Mouse (Mus musculus): Measurements from ENCODE around the gene Tjp1. TPM values are rescaled to one million over a fixed set of nuclear protein-coding genes. Genes with fewer than 3 reads are reported as not detected.
A peak's percentile ranks its signal among the peaks of the same experiment; 100 is the strongest.

The Tjp1 gene
- polyA plus RNA-seq, 1 experiment from 2014 or later, result 26.8 TPM

GRCm38 (mm10) chr7:65422456-65422855, 105.1 kb downstream of the Tjp1 start:
- Histone ChIP-seq H3K27ac (replicated peaks) (no peak overlapping the region), H3K9ac (no peak overlapping the region), H3K4me2 (no peak overlapping the region), H3K27me3 (no peaks in the 10 kb centered on the region), H3K4me1 (replicated peaks) (peaks cover 11% of the 10 kb centered on the region), H3K9me3 (no peaks in the 10 kb centered on the region), H3K4me3 (no peak overlapping the region), H3K36me3 (no peaks in the 10 kb centered on the region)
- ATAC-seq (ENCODE audit: low FRiP score, low read depth), result no peak
- WGBS, result 89% methylated on average over 1 of the region's 1 CpGs

- Histone ChIP-seq H3K9ac (no peak overlapping the region), H3K4me3 (peak overlapping the region; percentile 14), H3K4me1 (replicated peaks) (peaks cover 21% of the 10 kb centered on the region), H3K27me3 (no peaks in the 10 kb centered on the region), H3K9me3 (no peaks in the 10 kb centered on the region), H3K27ac (replicated peaks) (no peak overlapping the region), H3K36me3 (no peaks in the 10 kb centered on the region), H3K4me2 (peak overlapping the region; percentile 46)
- ATAC-seq (ENCODE audit: low FRiP score, low read depth), result peak; percentile 83
- 4% methylated on average over 10 of the region's 10 CpGs for WGBS
Measured at GRCm38 (mm10) chr7:65421451-65421850, 106.1 kb downstream of the Tjp1 start.

- 95% methylated on average over 1 of the region's 1 CpGs for WGBS
- Histone ChIP-seq H3K9ac (no peak overlapping the region), H3K4me3 (no peak overlapping the region), H3K27me3 (no peaks in the 10 kb centered on the region), H3K4me1 (replicated peaks) (peaks cover 24% of the 10 kb centered on the region), H3K27ac (replicated peaks) (no peak overlapping the region), H3K9me3 (no peaks in the 10 kb centered on the region), H3K36me3 (no peaks in the 10 kb centered on the region), H3K4me2 (no peak overlapping the region)
- ATAC-seq (ENCODE audit: low FRiP score, low read depth), result no peak
Measured at GRCm38 (mm10) chr7:65419926-65420325, 107.7 kb downstream of the Tjp1 start.

- Histone ChIP-seq H3K9ac (no peak overlapping the region), H3K27me3 (no peaks in the 10 kb centered on the region), H3K36me3 (no peaks in the 10 kb centered on the region), H3K9me3 (no peaks in the 10 kb centered on the region), H3K4me2 (no peak overlapping the region), H3K27ac (replicated peaks) (no peak overlapping the region), H3K4me3 (no peak overlapping the region), H3K4me1 (replicated peaks) (peaks cover 24% of the 10 kb centered on the region)
- WGBS, result 74% methylated on average over 3 of the region's 3 CpGs
- ATAC-seq (ENCODE audit: low FRiP score, low read depth), result no peak
Measured at GRCm38 (mm10) chr7:65419012-65419411, 108.6 kb downstream of the Tjp1 start.

GRCm38 (mm10) chr7:65418366-65418911, 109.1 kb downstream of the Tjp1 start:
- H3K9me3 ChIP-seq, result no peaks in the 10 kb centered on the region
- no peak overlapping the region for H3K4me2 ChIP-seq
- H3K36me3 ChIP-seq, result no peaks in the 10 kb centered on the region
- H3K27me3 ChIP-seq, result no peaks in the 10 kb centered on the region
- peaks cover 24% of the 10 kb centered on the region for H3K4me1 ChIP-seq (replicated peaks)
- peak overlapping the region; percentile 67; the same call in 1 of the 2 replicates for H3K27ac ChIP-seq (replicated peaks)
- no peak overlapping the region for H3K4me3 ChIP-seq
- ATAC-seq (ENCODE audit: low FRiP score, low read depth), result no peak
- 81% methylated on average over 10 of the region's 10 CpGs for WGBS
- H3K9ac ChIP-seq, result no peak overlapping the region

- Histone ChIP-seq H3K4me1 (replicated peaks) (peaks cover 24% of the 10 kb centered on the region), H3K9me3 (no peaks in the 10 kb centered on the region), H3K4me2 (no peak overlapping the region), H3K36me3 (no peaks in the 10 kb centered on the region), H3K4me3 (no peak overlapping the region), H3K27me3 (no peaks in the 10 kb centered on the region), H3K27ac (replicated peaks) (peak overlapping the region; percentile 53), H3K9ac (no peak overlapping the region)
- 39% methylated on average over 10 of the region's 10 CpGs for WGBS
- ATAC-seq (ENCODE audit: low FRiP score, low read depth), result no peak
Measured at GRCm38 (mm10) chr7:65417231-65418100, 110.1 kb downstream of the Tjp1 start.

GRCm38 (mm10) chr7:65416506-65416905, 111.1 kb downstream of the Tjp1 start:
- Histone ChIP-seq H3K27me3 (no peaks in the 10 kb centered on the region), H3K27ac (replicated peaks) (no peak overlapping the region), H3K4me2 (no peak overlapping the region), H3K36me3 (no peaks in the 10 kb centered on the region), H3K9me3 (no peaks in the 10 kb centered on the region), H3K4me3 (no peak overlapping the region), H3K4me1 (replicated peaks) (peaks cover 22% of the 10 kb centered on the region), H3K9ac (no peak overlapping the region)
- ATAC-seq (ENCODE audit: low FRiP score, low read depth), result no peak
- 66% methylated on average over 3 of the region's 3 CpGs for WGBS

- Histone ChIP-seq H3K9ac (no peak overlapping the region), H3K27ac (replicated peaks) (no peak overlapping the region), H3K4me1 (replicated peaks) (peaks cover 19% of the 10 kb centered on the region), H3K27me3 (no peaks in the 10 kb centered on the region), H3K9me3 (no peaks in the 10 kb centered on the region), H3K4me3 (no peak overlapping the region), H3K4me2 (no peak overlapping the region), H3K36me3 (no peaks in the 10 kb centered on the region)
- 70% methylated on average over 13 of the region's 13 CpGs for WGBS
- ATAC-seq (ENCODE audit: low FRiP score, low read depth), result no peak
Measured at GRCm38 (mm10) chr7:65413946-65414945, 113.3 kb downstream of the Tjp1 start.

GRCm38 (mm10) chr7:65410668-65411067, 116.9 kb downstream of the Tjp1 start:
- no peaks in the 10 kb centered on the region for H3K9me3 ChIP-seq
- H3K4me3 ChIP-seq, result no peak overlapping the region
- H3K36me3 ChIP-seq, result no peaks in the 10 kb centered on the region
- no peak overlapping the region for H3K27ac ChIP-seq (replicated peaks)
- no peak overlapping the region for H3K4me2 ChIP-seq
- 55% methylated on average over 7 of the region's 7 CpGs for WGBS
- H3K4me1 ChIP-seq (replicated peaks), result no peaks in the 10 kb centered on the region
- no peak; the same call in 1 of the 2 replicates for ATAC-seq (ENCODE audit: low FRiP score, low read depth)
- H3K27me3 ChIP-seq, result no peaks in the 10 kb centered on the region
- H3K9ac ChIP-seq, result no peak overlapping the region

GRCm38 (mm10) chr7:65406427-65406826, 121.2 kb downstream of the Tjp1 start:
- Histone ChIP-seq H3K27me3 (no peaks in the 10 kb centered on the region), H3K27ac (replicated peaks) (no peak overlapping the region), H3K9me3 (no peaks in the 10 kb centered on the region), H3K36me3 (no peaks in the 10 kb centered on the region), H3K4me1 (replicated peaks) (no peaks in the 10 kb centered on the region), H3K9ac (no peak overlapping the region), H3K4me3 (no peak overlapping the region), H3K4me2 (no peak overlapping the region)
- WGBS, result 88% methylated on average over 3 of the region's 3 CpGs
- ATAC-seq (ENCODE audit: low FRiP score, low read depth), result no peak

- Histone ChIP-seq H3K27ac (replicated peaks) (no peak overlapping the region), H3K27me3 (no peaks in the 10 kb centered on the region), H3K9ac (no peak overlapping the region), H3K9me3 (no peaks in the 10 kb centered on the region), H3K36me3 (no peaks in the 10 kb centered on the region), H3K4me1 (replicated peaks) (no peaks in the 10 kb centered on the region), H3K4me2 (no peak overlapping the region), H3K4me3 (no peak overlapping the region)
- 98% methylated on average over 5 of the region's 5 CpGs for WGBS
- no peak for ATAC-seq (ENCODE audit: low FRiP score, low read depth)
Measured at GRCm38 (mm10) chr7:65402516-65402915, 125.1 kb downstream of the Tjp1 start.

- no peaks in the 10 kb centered on the region for H3K4me1 ChIP-seq (replicated peaks)
- H3K4me3 ChIP-seq, result no peak overlapping the region
- H3K9me3 ChIP-seq, result no peaks in the 10 kb centered on the region
- no peaks in the 10 kb centered on the region for H3K36me3 ChIP-seq
- H3K27me3 ChIP-seq, result no peaks in the 10 kb centered on the region
- H3K27ac ChIP-seq (replicated peaks), result no peak overlapping the region
- no peak overlapping the region for H3K9ac ChIP-seq
- no peak overlapping the region for H3K4me2 ChIP-seq
- ATAC-seq (ENCODE audit: low FRiP score, low read depth), result no peak
Measured at GRCm38 (mm10) chr7:65401622-65402021, 126.0 kb downstream of the Tjp1 start.

Data from hindbrain, embryonic 15.5 days (tissue).